Mouse (Mus musculus): ENCODE data around the gene Hccs. TPM values are rescaled to one million over a fixed set of nuclear protein-coding genes. Genes with fewer than 3 reads are reported as not detected.

The Hccs gene
- polyA plus RNA-seq, 1 experiment from 2014 or later, result 21.6 TPM

DNA sequence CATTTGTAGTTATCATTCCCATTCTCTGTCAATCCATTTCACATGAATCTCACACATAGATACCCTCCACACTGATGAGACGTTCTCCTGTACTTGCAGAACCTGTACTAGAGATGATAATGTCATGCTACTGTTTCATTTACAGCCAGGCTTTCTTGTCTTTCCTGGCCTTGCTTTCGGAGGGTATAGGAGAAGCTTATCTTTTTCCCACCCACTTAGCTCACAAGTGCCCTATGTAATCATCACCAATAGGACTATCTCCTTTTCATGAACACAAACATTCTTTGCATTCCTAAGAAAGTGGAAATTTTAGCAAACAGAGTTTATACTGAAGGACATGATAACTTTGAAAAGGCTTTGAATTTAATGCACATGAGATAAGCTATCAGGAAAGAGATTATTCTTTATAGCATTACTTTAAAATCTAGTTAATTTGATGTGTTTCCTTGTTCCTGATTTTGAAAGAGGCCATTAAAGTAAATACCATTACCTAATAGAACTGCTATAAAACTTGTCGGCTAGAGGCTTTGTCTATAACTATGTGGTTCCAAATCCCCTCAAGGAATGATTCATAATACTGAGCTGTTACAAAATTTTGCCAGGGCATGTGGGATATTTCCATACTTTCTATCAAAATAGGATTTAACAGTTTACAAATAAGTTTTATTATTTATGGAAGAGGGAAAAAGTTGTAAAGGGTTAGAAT lies 97.7 kb downstream of the Hccs start:
- WGBS, result 49% methylated on average over 3 of the region's 3 CpGs
- TF ChIP-seq CTCF (IDR thresholded peaks at IDR 0.05; ENCODE audit: low read depth) (no peak), EP300 (optimal IDR thresholded peaks at IDR 0.05) (no peak)
- Histone ChIP-seq H3K4me2 (replicated peaks; ENCODE audit: low read depth) (no peak overlapping the region), H3K9me3 (ENCODE audit: control insufficient read depth, low read length) (no peaks in the 10 kb centered on the region), H3K4me3 (ENCODE audit: low read depth, low read length) (no peak overlapping the region), H3K36me3 (ENCODE audit: control insufficient read depth, insufficient read depth, low read length) (no peaks in the 10 kb centered on the region), H3K9ac (ENCODE audit: low read length) (no peak overlapping the region), H3K4me1 (replicated peaks; ENCODE audit: control insufficient read depth, insufficient read depth) (no peaks in the 10 kb centered on the region), H3K27ac (replicated peaks) (no peak overlapping the region), H3K27me3 (ENCODE audit: control insufficient read depth, insufficient read depth, low read length) (no peaks in the 10 kb centered on the region)
- no peak for DNase-seq (ENCODE audit: low spot score)
- ATAC-seq (ENCODE audit: low FRiP score, low TSS enrichment), result no peak

DNA sequence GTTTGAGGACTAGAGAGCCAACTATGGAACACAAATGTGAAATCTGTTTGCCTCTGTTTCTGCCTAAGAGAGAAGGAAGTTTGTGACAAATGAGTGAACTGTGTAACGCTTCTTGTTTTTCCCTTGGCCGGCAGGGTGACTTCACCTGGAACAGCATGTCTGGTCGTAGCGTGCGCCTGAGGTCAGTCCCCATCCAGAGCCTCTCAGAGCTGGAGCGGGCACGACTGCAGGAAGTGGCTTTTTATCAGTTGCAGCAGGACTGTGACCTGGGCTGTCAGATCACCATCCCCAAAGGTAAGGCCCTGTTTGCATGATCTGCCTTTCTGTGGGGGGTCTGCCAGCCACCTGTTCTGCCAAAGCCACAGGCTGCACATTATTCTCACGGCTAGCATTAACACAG lies 100.1 kb downstream of the Hccs start:
- ATAC-seq (ENCODE audit: low FRiP score, low TSS enrichment), result no peak
- 50% methylated on average over 8 of the region's 8 CpGs for WGBS
- no peaks in the 10 kb centered on the region for H3K36me3 ChIP-seq (ENCODE audit: control insufficient read depth, insufficient read depth, low read length)
- no peak overlapping the region for H3K27ac ChIP-seq (replicated peaks)
- TF ChIP-seq EP300 (optimal IDR thresholded peaks at IDR 0.05) (no peak), CTCF (IDR thresholded peaks at IDR 0.05; ENCODE audit: low read depth) (no peak)
- H3K9ac ChIP-seq (ENCODE audit: low read length), result no peak overlapping the region
- H3K4me3 ChIP-seq (ENCODE audit: low read depth, low read length), result no peak overlapping the region
- DNase-seq (ENCODE audit: low spot score), result peak; percentile 15
- H3K27me3 ChIP-seq (ENCODE audit: control insufficient read depth, insufficient read depth, low read length), result no peaks in the 10 kb centered on the region
- H3K4me1 ChIP-seq (replicated peaks; ENCODE audit: control insufficient read depth, insufficient read depth), result no peaks in the 10 kb centered on the region
- H3K4me2 ChIP-seq (replicated peaks; ENCODE audit: low read depth), result no peak overlapping the region
- no peaks in the 10 kb centered on the region for H3K9me3 ChIP-seq (ENCODE audit: control insufficient read depth, low read length)

DNA sequence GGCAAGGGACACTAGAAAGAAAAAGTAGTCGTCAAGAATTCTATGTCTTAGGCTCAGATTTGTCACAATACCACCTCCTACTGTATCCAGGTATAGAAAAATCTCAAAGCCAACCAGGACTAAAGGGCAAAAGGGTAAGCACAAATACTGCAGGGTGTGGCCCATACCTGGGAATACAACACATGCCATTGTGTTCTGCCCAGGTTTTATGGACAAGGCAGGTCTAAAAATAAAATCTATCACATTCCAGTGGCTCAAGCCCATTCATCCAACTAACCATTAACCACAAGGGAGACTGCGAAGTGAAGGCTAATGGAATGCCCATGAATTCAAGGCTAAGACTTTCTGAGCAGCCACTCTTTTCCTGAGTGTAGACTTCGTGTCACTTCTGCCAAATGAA lies 110.2 kb downstream of the Hccs start:
- 57% methylated on average over 3 of the region's 3 CpGs for WGBS
- TF ChIP-seq CTCF (IDR thresholded peaks at IDR 0.05; ENCODE audit: low read depth) (no peak), EP300 (optimal IDR thresholded peaks at IDR 0.05) (no peak)
- no peaks in the 10 kb centered on the region for H3K4me1 ChIP-seq (replicated peaks; ENCODE audit: control insufficient read depth, insufficient read depth)
- H3K4me3 ChIP-seq (ENCODE audit: low read depth, low read length), result no peak overlapping the region
- H3K27ac ChIP-seq (replicated peaks), result no peak overlapping the region
- H3K9me3 ChIP-seq (ENCODE audit: control insufficient read depth, low read length), result no peaks in the 10 kb centered on the region
- H3K27me3 ChIP-seq (ENCODE audit: control insufficient read depth, insufficient read depth, low read length), result no peaks in the 10 kb centered on the region
- H3K36me3 ChIP-seq (ENCODE audit: control insufficient read depth, insufficient read depth, low read length), result no peaks in the 10 kb centered on the region
- H3K4me2 ChIP-seq (replicated peaks; ENCODE audit: low read depth), result no peak overlapping the region
- peak; percentile 74; the same call in 1 of the 2 replicates for ATAC-seq (ENCODE audit: low FRiP score, low TSS enrichment)
- DNase-seq (ENCODE audit: low spot score), result peak; percentile 17
- H3K9ac ChIP-seq (ENCODE audit: low read length), result no peak overlapping the region

Other genes with a start within 250 kb of the Hccs start
- 0.12 TPM in 1 of 2 replicates, not detected in the other for gene Amelx, start 133.2 kb downstream of the Hccs start, polyA plus RNA-seq (2015; fragmentation: Nextera tagmentation; extraction: Ambion mirVana)

Data from stomach, postnatal 0 days (tissue).